Mouse (Mus musculus) G1E (cell line): ENCODE measurements at regions not wholly inside any gene's neighbourhood (a gene's known extent, or its start where the extent isn't known, plus 50 kb on each side); places are given as distances from the start of the nearest gene placed in this dataset.

ENCODE experiments used
- ATAC-seq: 2 replicates; pipeline ENCODE4 v1.8.0; 2016; ENCODE audit warnings: mild to moderate bottlenecking; ENCODE audit not compliant: insufficient number of reproducible peaks, poor library complexity, low FRiP score, severe bottlenecking; ENCODE audit errors: extremely low read depth
- DNase-seq: peaks from one replicate; pipeline ENCODE4 v3.0.0; 2012; ENCODE audit warnings: low spot score
- H3K27me3 ChIP-seq: 2 replicates; pipeline ENCODE4 v1.6.1; 2012; ENCODE audit warnings: mild to moderate bottlenecking, low read length, inconsistent platforms; ENCODE audit not compliant: insufficient read depth
- H3K36me3 ChIP-seq: replicated peaks from 2 replicates; pipeline ENCODE3; 2012; ENCODE audit warnings: mild to moderate bottlenecking, inconsistent platforms
- H3K4me1 ChIP-seq: 2 replicates; pipeline ENCODE4 v1.6.1; 2012; ENCODE audit warnings: low read depth, low read length, inconsistent platforms, mixed read lengths; ENCODE audit not compliant: insufficient read depth
- H3K4me3 ChIP-seq: 2 replicates; pipeline ENCODE4 v1.5.1; 2012; ENCODE audit warnings: low read depth, mild to moderate bottlenecking, inconsistent platforms, low read length, moderate library complexity, mixed read lengths
- H3K9me3 ChIP-seq: replicated peaks from 2 replicates; pipeline ENCODE4 v1.6.1; 2012; ENCODE audit warnings: inconsistent platforms
- CTCF ChIP-seq: IDR thresholded peaks from 2 replicates; pipeline ENCODE4 v1.5.1; 2012; ENCODE audit warnings: low read depth, low read length, inconsistent platforms, mixed read lengths
- GATA1 ChIP-seq: IDR thresholded peaks from 2 replicates; pipeline ENCODE4 v1.6.1; 2012; ENCODE audit warnings: borderline replicate concordance, low read length, inconsistent platforms, mixed read lengths
- GATA2 ChIP-seq: IDR thresholded peaks from 2 replicates; pipeline ENCODE4 v1.6.1; 2012; ENCODE audit warnings: low read depth, low read length, inconsistent platforms, borderline replicate concordance
- POLR2AphosphoS5 ChIP-seq: IDR thresholded peaks from 2 replicates; pipeline ENCODE4 v1.6.1; 2012; ENCODE audit warnings: low read depth, low read length, inconsistent platforms; ENCODE audit not compliant: insufficient replicate concordance
- TAL1 ChIP-seq: conservative IDR thresholded peaks from 2 replicates; pipeline ENCODE4 v1.6.1; 2012; ENCODE audit warnings: low read depth, low read length, inconsistent platforms, mixed read lengths

- Histone ChIP-seq H3K27me3 (no peaks in the 10 kb centered on the region), H3K9me3 (no peaks in the 10 kb centered on the region), H3K36me3 (no peaks in the 10 kb centered on the region), H3K4me1 (no peaks in the 10 kb centered on the region), H3K4me3 (no peak overlapping the region)
- no peak for DNase-seq
- ATAC-seq = no peak
- TF ChIP-seq GATA1 (no peak), CTCF (no peak), TAL1 (no peak), GATA2 (no peak), POLR2AphosphoS5 (no peak)
Observed at GRCm38 (mm10) chr15:67626704-67627287, 1126.1 kb upstream of the Lrrc6 start.

- DNase-seq = no peak
- Histone ChIP-seq H3K36me3 (no peaks in the 10 kb centered on the region), H3K4me3 (no peak overlapping the region), H3K4me1 (no peaks in the 10 kb centered on the region), H3K27me3 (no peaks in the 10 kb centered on the region), H3K9me3 (no peaks in the 10 kb centered on the region)
- TF ChIP-seq GATA1 = no peak
- TF ChIP-seq GATA2 = no peak
- no peak for TF ChIP-seq POLR2AphosphoS5
- ATAC-seq = no peak
Observed at GRCm38 (mm10) chr15:67611896-67612295, 1111.2 kb upstream of the Lrrc6 start.

DNA sequence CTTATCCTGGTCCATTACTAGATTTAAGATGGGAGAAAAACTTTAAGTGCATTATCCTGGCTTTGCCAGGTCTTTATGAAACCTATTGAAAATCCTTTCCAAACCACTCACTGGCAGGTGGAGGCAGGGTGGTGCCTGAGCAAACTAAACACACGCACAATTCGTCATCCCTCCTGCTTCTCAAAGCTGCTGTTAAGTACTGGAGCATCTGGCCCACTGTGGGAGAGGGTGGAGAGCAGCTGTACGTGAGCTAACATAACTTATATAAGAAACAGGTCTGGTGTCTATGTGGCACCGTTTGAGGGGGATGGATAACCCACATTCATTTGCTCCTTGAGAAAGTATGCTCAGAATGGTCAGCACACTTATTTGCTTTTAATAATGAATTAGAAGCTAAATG lies 1097.7 kb upstream of the Lrrc6 start:
- H3K4me3 ChIP-seq = no peak overlapping the region
- H3K4me1 ChIP-seq = no peaks in the 10 kb centered on the region
- H3K36me3 ChIP-seq = no peaks in the 10 kb centered on the region
- DNase-seq (no peak), ATAC-seq (no peak)
- no peak for TF ChIP-seq CTCF
- no peak for TF ChIP-seq POLR2AphosphoS5
- no peak for TF ChIP-seq TAL1
- no peak for TF ChIP-seq GATA1
- TF ChIP-seq GATA2 = no peak
- no peaks in the 10 kb centered on the region; the same call in 1 of the 2 replicates for H3K27me3 ChIP-seq
- H3K9me3 ChIP-seq = no peaks in the 10 kb centered on the region

DNA sequence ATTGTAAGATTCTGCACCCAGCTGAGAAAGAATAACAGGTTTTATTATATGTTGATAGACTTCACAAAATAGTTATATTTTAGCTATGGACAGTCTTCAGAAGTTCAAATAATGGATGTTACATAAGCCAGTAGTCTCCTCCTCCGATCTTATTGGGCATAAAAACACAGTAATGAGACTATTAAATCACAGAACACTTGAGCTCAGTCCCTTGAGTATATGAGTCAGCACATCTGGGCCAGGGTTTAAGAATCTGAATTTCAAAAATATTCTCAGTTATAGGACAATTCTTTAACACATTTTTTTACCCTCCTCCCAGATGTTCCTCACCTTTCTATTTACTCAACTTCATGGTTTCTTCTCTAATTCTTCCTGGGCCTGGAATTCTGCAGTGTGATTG lies 1075.9 kb upstream of the Lrrc6 start:
- TF ChIP-seq GATA1 (no peak), GATA2 (no peak), CTCF (no peak), TAL1 (no peak), POLR2AphosphoS5 (no peak)
- no peaks in the 10 kb centered on the region for H3K27me3 ChIP-seq
- H3K4me3 ChIP-seq = no peak overlapping the region
- H3K9me3 ChIP-seq = no peaks in the 10 kb centered on the region
- ATAC-seq (no peak), DNase-seq (no peak)
- H3K36me3 ChIP-seq = no peaks in the 10 kb centered on the region
- H3K4me1 ChIP-seq = no peaks in the 10 kb centered on the region

DNA sequence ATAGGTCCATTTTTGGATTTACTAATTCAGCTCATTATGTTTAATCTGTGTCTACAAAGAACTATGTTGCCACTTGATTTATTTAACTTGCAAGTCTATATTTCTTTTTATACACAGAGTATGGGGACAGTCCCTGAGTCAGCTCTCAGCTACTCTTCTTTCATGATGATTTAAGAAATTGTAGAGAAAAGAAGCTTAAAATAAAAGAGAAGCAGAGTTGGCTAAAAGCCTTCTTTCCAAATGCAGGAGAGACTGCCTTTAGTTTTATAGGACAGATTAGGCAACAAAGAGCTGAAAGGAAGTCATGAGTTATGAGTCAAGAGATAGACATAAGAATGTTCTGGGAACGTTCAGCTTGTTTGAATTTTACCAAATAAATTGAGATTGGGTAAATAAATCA lies 1070.9 kb upstream of the Lrrc6 start:
- Histone ChIP-seq H3K36me3 (no peaks in the 10 kb centered on the region), H3K27me3 (no peaks in the 10 kb centered on the region), H3K4me1 (no peaks in the 10 kb centered on the region), H3K4me3 (no peak overlapping the region), H3K9me3 (no peaks in the 10 kb centered on the region)
- ATAC-seq (no peak), DNase-seq (no peak)
- TF ChIP-seq CTCF (no peak), GATA2 (no peak), GATA1 (no peak), TAL1 (no peak), POLR2AphosphoS5 (no peak)

DNA sequence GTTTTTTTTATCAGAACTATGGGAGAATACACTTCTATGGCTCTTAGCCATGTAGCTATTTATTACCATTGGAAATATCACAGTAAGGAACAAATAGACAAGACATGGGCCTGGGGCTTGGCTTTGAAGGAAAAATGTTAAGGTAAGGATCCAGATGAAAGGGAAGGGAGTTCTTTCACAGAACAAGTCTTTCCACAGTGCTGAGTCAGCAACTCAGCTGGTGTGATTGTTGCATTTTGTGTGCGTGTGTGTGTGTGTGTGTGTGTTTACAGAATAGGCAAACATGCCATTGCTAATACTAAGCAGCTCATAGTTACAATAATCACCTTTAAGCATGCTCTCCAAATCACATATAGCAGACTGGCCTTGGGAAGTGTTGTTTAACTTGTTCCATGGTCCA lies 1056.6 kb upstream of the Lrrc6 start:
- DNase-seq (no peak), ATAC-seq (no peak)
- Histone ChIP-seq H3K4me1 (no peaks in the 10 kb centered on the region), H3K27me3 (no peaks in the 10 kb centered on the region), H3K36me3 (no peaks in the 10 kb centered on the region), H3K9me3 (no peaks in the 10 kb centered on the region), H3K4me3 (no peak overlapping the region)
- TF ChIP-seq GATA2 (no peak), GATA1 (no peak), TAL1 (no peak), POLR2AphosphoS5 (no peak), CTCF (no peak)

DNA sequence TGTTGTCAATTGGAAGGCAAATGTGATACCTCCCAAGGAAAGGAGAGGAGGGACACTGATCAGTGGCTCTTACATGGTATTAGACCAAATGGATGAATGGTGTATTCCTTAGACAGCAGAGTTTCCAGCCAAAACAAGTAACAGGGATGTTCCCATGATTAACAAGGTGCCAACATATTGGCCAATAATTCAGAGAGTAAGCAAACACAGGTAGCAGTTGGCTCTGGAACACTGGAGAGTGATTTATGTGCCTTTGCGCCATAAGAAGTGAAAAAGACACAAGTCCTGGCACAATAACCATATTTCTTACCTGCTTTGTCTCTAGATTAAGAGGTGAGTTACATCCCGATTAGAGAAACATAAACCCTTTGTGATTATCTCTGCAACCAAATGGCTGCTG lies 1051.2 kb upstream of the Lrrc6 start:
- Histone ChIP-seq H3K9me3 (no peaks in the 10 kb centered on the region), H3K36me3 (no peaks in the 10 kb centered on the region), H3K4me3 (no peak overlapping the region), H3K4me1 (no peaks in the 10 kb centered on the region), H3K27me3 (no peaks in the 10 kb centered on the region)
- DNase-seq = no peak
- TF ChIP-seq GATA2 = no peak
- TF ChIP-seq GATA1 = no peak
- TF ChIP-seq POLR2AphosphoS5 = no peak
- no peak for TF ChIP-seq CTCF
- TF ChIP-seq TAL1 = no peak
- ATAC-seq = no peak
